Mouse (Mus musculus): Measurements from ENCODE around the gene Sipa1l3. TPM values are rescaled to one million over a fixed set of nuclear protein-coding genes. Genes with fewer than 3 reads are reported as not detected.

The Sipa1l3 gene
- polyA plus RNA-seq, 2 experiments: 16.2 to 39.0 TPM

DNA sequence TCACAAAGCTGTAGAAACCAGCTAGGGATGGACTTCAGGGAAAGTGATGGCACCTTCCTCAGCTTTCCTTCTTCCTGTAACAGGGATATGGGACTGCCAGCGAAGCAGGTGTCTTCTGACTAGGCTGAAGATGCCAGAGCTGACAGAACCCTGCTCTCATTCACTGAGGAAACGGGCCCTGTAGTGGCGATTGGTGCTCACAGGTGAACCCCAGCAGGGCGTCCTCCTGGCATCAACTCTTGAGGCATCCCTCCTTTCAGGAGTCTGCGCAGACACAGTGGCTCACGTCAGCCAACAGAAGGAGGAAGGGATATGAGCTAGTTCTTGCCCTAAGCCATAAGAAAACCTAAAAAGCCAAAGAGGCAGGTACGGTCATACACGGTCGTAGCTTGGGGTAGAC is 17.2 kb downstream of the Sipa1l3 start:
- no peaks in the 10 kb centered on the region for H3K9me3 ChIP-seq (ENCODE audit: control insufficient read depth, low read length)
- no peak for TF ChIP-seq POLR2A (IDR thresholded peaks at IDR 0.05; ENCODE audit: borderline replicate concordance, extremely low read depth, insufficient read depth, insufficient read length)
- H3K4me1 ChIP-seq (ENCODE audit: control insufficient read depth, insufficient read depth, low read length): peaks cover 28% of the 10 kb centered on the region

DNA sequence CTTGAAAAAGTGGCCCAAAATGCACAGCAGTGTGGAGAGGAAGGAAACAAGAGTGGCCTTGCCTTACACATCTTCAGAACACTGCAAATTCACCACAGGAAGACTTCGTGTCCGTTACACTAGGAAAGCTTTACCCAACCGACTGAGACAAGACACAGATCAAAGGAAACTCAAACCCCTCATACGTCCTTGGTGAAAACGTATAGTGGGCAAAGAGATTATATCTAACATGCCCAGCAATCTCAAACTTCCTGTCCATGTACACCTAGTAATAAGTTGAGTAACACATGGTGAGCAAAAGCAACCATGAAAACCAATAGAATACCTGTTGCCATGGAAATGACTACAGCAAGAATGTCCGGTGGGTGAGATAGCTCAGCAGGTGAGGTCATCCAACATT is 19.4 kb downstream of the Sipa1l3 start:
- Histone ChIP-seq H3K4me2 (replicated peaks; ENCODE audit: low read depth, low read length, severe bottlenecking) (no peak overlapping the region), H3K4me3 (replicated peaks; ENCODE audit: low read length) (no peak overlapping the region), H3K36me3 (ENCODE audit: control insufficient read depth, insufficient read depth, low read length) (peaks cover 8% of the 10 kb centered on the region; the same call in 1 of the 2 replicates), H3K4me1 (ENCODE audit: control insufficient read depth, insufficient read depth, low read length) (peaks cover 8% of the 10 kb centered on the region; the same call in 1 of the 2 replicates), H3K27ac (replicated peaks; ENCODE audit: low read depth, low read length) (no peak overlapping the region), H3K27me3 (ENCODE audit: control insufficient read depth, insufficient read depth, low read length) (no peaks in the 10 kb centered on the region), H3K9me3 (ENCODE audit: control insufficient read depth, low read length) (no peaks in the 10 kb centered on the region), H3K9ac (ENCODE audit: low read depth, low read length, severe bottlenecking) (no peak overlapping the region)
- no peak for TF ChIP-seq POLR2A (IDR thresholded peaks at IDR 0.05; ENCODE audit: borderline replicate concordance, extremely low read depth, insufficient read depth, insufficient read length)
- 79% methylated on average over 6 of the region's 6 CpGs for WGBS
- DNase-seq (ENCODE audit: low spot score) (no peak), ATAC-seq (ENCODE audit: low FRiP score, low read depth) (no peak)

More for the DNA sequence above, 17.2 kb downstream of the Sipa1l3 start:
- Histone ChIP-seq H3K27ac (replicated peaks; ENCODE audit: low read depth, low read length) (no peak overlapping the region), H3K27me3 (ENCODE audit: control insufficient read depth, insufficient read depth, low read length) (no peaks in the 10 kb centered on the region), H3K36me3 (ENCODE audit: control insufficient read depth, insufficient read depth, low read length) (no peaks in the 10 kb centered on the region), H3K9ac (ENCODE audit: low read depth, low read length, severe bottlenecking) (no peak overlapping the region), H3K4me2 (replicated peaks; ENCODE audit: low read depth, low read length, severe bottlenecking) (no peak overlapping the region), H3K4me3 (replicated peaks; ENCODE audit: low read length) (no peak overlapping the region)
- 92% methylated on average over 9 of the region's 9 CpGs for WGBS
- DNase-seq (ENCODE audit: low spot score) (no peak), ATAC-seq (ENCODE audit: low FRiP score, low read depth) (no peak)

DNA sequence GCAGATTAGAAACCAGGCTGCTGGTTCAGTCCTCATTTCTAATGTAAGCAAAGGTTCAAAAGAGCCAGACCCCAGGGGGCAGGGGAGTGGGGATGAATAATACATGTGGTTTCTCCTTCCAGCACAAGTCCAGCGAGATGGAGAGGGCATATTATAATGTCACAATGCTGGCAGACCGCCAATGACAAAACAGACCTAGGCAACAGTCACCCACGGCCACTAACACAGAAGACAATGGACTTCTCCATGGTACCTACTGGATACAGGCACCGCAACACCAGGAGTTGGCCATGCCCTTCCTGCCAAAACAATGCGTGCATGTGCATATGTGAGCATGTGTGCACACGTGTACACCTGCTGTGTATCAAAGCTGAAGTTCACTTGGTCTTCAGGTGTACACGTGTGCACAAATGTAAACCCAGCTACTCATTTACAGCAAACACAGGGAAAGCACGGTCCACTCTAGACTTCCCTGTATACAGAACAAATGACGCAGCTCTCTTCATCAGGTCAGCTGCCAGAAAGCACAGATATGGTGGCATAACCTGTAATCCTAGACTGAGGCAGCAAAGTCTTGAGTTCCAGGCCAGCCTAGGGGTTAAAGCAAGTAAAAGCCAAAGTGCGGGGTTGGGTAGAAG is 21.4 kb downstream of the Sipa1l3 start:
- Histone ChIP-seq H3K4me3 (replicated peaks; ENCODE audit: low read length) (no peak overlapping the region), H3K9ac (ENCODE audit: low read depth, low read length, severe bottlenecking) (no peak overlapping the region), H3K36me3 (ENCODE audit: control insufficient read depth, insufficient read depth, low read length) (peaks cover 8% of the 10 kb centered on the region; the same call in 1 of the 2 replicates), H3K9me3 (ENCODE audit: control insufficient read depth, low read length) (no peaks in the 10 kb centered on the region), H3K4me1 (ENCODE audit: control insufficient read depth, insufficient read depth, low read length) (no peaks in the 10 kb centered on the region), H3K4me2 (replicated peaks; ENCODE audit: low read depth, low read length, severe bottlenecking) (no peak overlapping the region), H3K27ac (replicated peaks; ENCODE audit: low read depth, low read length) (no peak overlapping the region), H3K27me3 (ENCODE audit: control insufficient read depth, insufficient read depth, low read length) (no peaks in the 10 kb centered on the region)
- ATAC-seq (ENCODE audit: low FRiP score, low read depth) (no peak), DNase-seq (ENCODE audit: low spot score) (no peak)
- 80% methylated on average over 10 of the region's 10 CpGs for WGBS
- no peak for TF ChIP-seq POLR2A (IDR thresholded peaks at IDR 0.05; ENCODE audit: borderline replicate concordance, extremely low read depth, insufficient read depth, insufficient read length)

DNA sequence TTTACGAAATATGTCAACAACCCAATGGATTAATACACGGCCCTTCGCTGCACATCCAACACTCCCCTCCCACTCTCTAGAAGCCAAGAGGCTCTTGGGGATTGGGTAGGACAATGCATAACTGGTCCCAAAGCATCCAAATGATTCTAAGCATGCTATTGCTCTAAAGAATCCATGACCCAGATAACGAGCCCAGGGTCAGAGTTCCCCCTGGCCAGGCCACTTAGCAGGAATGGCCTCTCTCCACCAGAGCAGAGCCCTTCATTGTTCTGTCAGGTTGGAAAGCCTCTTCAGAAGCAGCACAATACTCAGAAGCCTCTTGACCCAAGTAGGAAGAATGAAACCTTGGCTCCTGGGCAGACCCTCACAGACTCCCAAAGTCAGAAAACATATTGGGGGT is 22.1 kb downstream of the Sipa1l3 start:
- 85% methylated on average over 4 of the region's 4 CpGs for WGBS
- H3K9ac ChIP-seq (ENCODE audit: low read depth, low read length, severe bottlenecking): no peak overlapping the region
- no peak overlapping the region for H3K4me3 ChIP-seq (replicated peaks; ENCODE audit: low read length)
- no peak for TF ChIP-seq POLR2A (IDR thresholded peaks at IDR 0.05; ENCODE audit: borderline replicate concordance, extremely low read depth, insufficient read depth, insufficient read length)
- H3K4me2 ChIP-seq (replicated peaks; ENCODE audit: low read depth, low read length, severe bottlenecking): no peak overlapping the region
- peaks cover 2% of the 10 kb centered on the region for H3K4me1 ChIP-seq (ENCODE audit: control insufficient read depth, insufficient read depth, low read length)
- ATAC-seq (ENCODE audit: low FRiP score, low read depth): no peak
- H3K9me3 ChIP-seq (ENCODE audit: control insufficient read depth, low read length): no peaks in the 10 kb centered on the region
- H3K36me3 ChIP-seq (ENCODE audit: control insufficient read depth, insufficient read depth, low read length): peaks cover 8% of the 10 kb centered on the region; the same call in 1 of the 2 replicates
- no peak overlapping the region for H3K27ac ChIP-seq (replicated peaks; ENCODE audit: low read depth, low read length)
- no peaks in the 10 kb centered on the region for H3K27me3 ChIP-seq (ENCODE audit: control insufficient read depth, insufficient read depth, low read length)
- DNase-seq (ENCODE audit: low spot score): no peak

DNA sequence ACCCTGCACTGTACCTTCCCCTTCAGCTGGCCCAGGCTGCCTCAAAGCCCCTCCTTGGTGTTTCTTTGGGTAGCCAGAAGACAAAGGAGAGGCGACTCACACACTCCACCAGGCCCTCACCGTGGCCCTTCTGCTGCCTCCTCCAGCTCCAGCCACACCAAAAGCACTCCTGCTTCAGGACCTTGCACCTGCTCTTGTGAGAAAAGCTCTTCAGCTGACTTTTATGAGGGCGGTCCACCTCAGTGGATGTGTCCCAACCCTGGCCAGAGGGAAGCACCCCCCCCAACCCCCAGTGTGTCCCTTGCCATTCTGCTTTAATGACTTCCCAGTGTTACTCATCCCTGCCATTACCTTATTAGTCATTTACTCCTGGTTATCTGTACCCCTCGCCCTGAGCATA is 22.6 kb downstream of the Sipa1l3 start:
- Histone ChIP-seq H3K27ac (replicated peaks; ENCODE audit: low read depth, low read length) (no peak overlapping the region), H3K4me3 (replicated peaks; ENCODE audit: low read length) (no peak overlapping the region), H3K4me1 (ENCODE audit: control insufficient read depth, insufficient read depth, low read length) (peaks cover 3% of the 10 kb centered on the region), H3K9me3 (ENCODE audit: control insufficient read depth, low read length) (no peaks in the 10 kb centered on the region), H3K9ac (ENCODE audit: low read depth, low read length, severe bottlenecking) (no peak overlapping the region), H3K27me3 (ENCODE audit: control insufficient read depth, insufficient read depth, low read length) (no peaks in the 10 kb centered on the region), H3K36me3 (ENCODE audit: control insufficient read depth, insufficient read depth, low read length) (peaks cover 8% of the 10 kb centered on the region; the same call in 1 of the 2 replicates), H3K4me2 (replicated peaks; ENCODE audit: low read depth, low read length, severe bottlenecking) (no peak overlapping the region)
- DNase-seq (ENCODE audit: low spot score) (no peak), ATAC-seq (ENCODE audit: low FRiP score, low read depth) (no peak)
- WGBS: 85% methylated on average over 4 of the region's 4 CpGs
- no peak for TF ChIP-seq POLR2A (IDR thresholded peaks at IDR 0.05; ENCODE audit: borderline replicate concordance, extremely low read depth, insufficient read depth, insufficient read length)

Data from limb, embryonic 14.5 days (tissue).